Mouse (Mus musculus): ENCODE measurements at regions not wholly inside any gene's neighbourhood (a gene's known extent, or its start where the extent isn't known, plus 50 kb on each side); places are given as distances from the start of the nearest gene placed in this dataset.

DNA sequence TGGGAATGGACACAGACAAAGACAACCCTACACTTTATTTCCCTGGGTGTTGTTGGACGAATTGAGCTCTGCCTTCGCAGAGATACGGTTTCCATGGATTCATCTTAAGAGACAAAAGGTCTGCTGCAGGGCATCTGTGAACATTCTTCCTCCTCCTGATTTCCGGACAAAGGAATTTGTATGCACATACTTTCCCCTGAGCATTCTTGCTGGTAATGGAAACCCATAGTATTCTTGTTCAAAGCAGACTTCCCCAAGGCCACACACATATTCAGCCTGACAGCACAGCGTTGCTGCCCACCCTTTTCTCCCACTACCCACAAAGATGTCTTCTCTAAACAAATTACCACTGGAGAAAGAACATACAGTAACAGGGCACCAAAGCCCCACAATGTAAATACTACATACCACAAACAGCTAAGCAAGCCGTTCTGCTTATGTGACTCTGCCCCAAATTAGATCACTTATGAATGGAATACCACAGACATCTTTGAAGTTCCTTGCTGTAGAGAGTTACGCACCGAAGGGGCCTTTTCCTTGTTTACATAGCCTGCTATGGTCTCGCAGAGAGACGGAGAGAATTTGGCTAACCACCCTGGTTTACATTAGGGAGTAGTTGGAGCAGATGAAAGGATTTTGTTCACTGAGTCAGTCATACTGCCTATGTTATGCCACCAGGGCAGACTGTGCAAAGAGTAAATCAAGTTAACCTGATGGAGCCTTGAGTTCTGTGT lies 96.0 kb upstream of the Tas2r134 start:
- peak; percentile 56; the same call in 1 of the 2 replicates for ATAC-seq
- peak overlapping the region; percentile 47 for H3K27ac ChIP-seq (ENCODE audit: low read length)

DNA sequence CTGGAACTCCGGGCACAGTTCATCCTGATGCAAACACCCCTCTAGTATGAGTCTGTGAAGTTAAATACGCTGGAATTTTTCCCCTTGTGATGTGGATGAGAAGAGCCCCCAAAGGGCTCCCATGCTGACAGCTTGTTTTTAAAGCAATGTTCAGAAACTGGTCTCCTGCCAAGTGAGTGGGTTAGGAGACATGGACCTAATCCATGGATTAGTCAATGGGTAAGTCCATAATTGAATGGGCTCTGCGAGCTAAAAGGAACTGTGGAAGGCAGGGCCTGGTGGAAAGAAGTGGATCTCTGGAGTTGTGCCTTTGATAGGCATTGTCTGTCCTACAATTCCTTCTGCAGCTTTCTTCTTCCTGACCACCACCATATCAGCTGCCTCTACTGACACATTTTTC lies 104.5 kb upstream of the Tas2r134 start:
- Histone ChIP-seq H3K4me2 (ENCODE audit: low read depth, low read length) (no peak overlapping the region), H3K9me3 (ENCODE audit: control insufficient read depth, low read length) (no peaks in the 10 kb centered on the region), H3K9ac (ENCODE audit: low read depth, low read length) (no peak overlapping the region), H3K36me3 (ENCODE audit: control insufficient read depth, insufficient read depth, low read length) (no peaks in the 10 kb centered on the region), H3K4me1 (ENCODE audit: control insufficient read depth, insufficient read depth, low read length) (no peaks in the 10 kb centered on the region), H3K4me3 (ENCODE audit: low read length) (no peak overlapping the region), H3K27ac (ENCODE audit: low read length) (no peak overlapping the region), H3K27me3 (replicated peaks; ENCODE audit: control insufficient read depth, insufficient read depth, low read length) (no peaks in the 10 kb centered on the region)
- ATAC-seq, result no peak
- WGBS, result 84% methylated on average over 3 of the region's 3 CpGs

More for the DNA sequence above, 96.0 kb upstream of the Tas2r134 start:
- H3K27me3 ChIP-seq (replicated peaks; ENCODE audit: control insufficient read depth, insufficient read depth, low read length), result no peaks in the 10 kb centered on the region
- 22% methylated on average over 10 of the region's 10 CpGs for WGBS
- H3K9me3 ChIP-seq (ENCODE audit: control insufficient read depth, low read length), result no peaks in the 10 kb centered on the region
- H3K9ac ChIP-seq (ENCODE audit: low read depth, low read length), result no peak overlapping the region
- H3K4me1 ChIP-seq (ENCODE audit: control insufficient read depth, insufficient read depth, low read length), result peaks cover 14% of the 10 kb centered on the region
- H3K4me3 ChIP-seq (ENCODE audit: low read length), result no peak overlapping the region
- no peaks in the 10 kb centered on the region for H3K36me3 ChIP-seq (ENCODE audit: control insufficient read depth, insufficient read depth, low read length)
- no peak overlapping the region for H3K4me2 ChIP-seq (ENCODE audit: low read depth, low read length)

DNA sequence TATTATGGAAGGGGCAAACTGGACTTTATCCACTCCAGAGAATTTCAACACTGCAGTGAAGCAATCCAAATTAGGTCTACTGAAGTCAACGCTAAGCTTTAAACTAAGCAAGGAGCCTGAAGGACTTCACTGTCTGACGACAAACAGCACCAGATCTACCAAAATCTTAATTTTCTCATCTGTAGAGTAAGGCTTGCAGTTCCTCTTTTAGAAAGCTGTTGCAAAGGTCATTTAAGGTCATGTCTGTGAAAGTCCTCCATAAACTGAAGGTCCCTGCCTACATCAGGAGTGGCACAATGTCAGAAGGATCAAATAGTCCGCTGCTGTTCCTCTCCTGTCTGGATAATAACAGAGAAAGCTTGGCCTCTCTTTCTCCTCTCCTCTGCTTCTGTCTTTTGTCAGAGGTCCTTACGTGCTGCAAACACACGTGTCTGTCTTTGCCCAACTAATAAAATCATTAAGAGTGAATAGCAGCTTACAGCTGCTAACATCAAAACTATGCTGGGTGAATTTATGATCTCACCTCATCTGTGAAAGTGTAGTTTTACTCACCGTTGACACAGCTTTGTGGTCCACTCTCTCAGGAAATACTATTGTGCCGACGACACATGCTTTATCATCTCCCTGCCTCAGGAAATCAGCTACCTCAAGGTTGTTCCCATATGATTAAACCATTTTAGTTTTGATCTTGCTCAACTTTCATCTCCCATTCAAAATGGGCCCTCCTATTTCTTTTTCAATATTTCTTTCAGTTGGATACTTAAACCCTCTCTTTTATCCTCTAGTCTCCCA lies 117.9 kb upstream of the Tas2r134 start:
- Histone ChIP-seq H3K4me1 (ENCODE audit: control insufficient read depth, insufficient read depth, low read length) (no peaks in the 10 kb centered on the region), H3K36me3 (ENCODE audit: control insufficient read depth, insufficient read depth, low read length) (no peaks in the 10 kb centered on the region), H3K4me2 (ENCODE audit: low read depth, low read length) (no peak overlapping the region), H3K27ac (ENCODE audit: low read length) (no peak overlapping the region), H3K9me3 (ENCODE audit: control insufficient read depth, low read length) (no peaks in the 10 kb centered on the region), H3K4me3 (ENCODE audit: low read length) (no peak overlapping the region), H3K9ac (ENCODE audit: low read depth, low read length) (no peak overlapping the region), H3K27me3 (replicated peaks; ENCODE audit: control insufficient read depth, insufficient read depth, low read length) (no peaks in the 10 kb centered on the region)
- no peak for ATAC-seq
- 37% methylated on average over 8 of the region's 8 CpGs for WGBS

DNA sequence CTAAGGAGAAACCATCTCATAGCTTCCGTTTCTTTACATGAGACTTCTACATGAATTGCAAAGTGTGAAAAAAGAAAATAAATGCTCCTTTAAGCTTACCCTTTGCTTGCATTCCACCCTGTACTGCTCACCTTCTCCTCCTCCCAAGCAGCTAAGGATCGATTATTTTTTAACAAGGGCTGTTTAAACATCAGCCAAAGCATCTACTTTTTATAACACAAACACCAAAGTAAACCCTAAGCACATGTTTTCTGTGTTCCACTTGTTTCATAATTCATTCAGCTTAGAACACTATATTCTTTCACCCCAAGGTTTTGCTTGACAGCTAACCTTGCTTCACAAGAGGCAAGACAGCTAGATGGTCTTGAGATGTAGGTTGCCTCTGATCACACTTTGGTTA lies 129.4 kb upstream of the Tas2r134 start:
- Histone ChIP-seq H3K4me1 (ENCODE audit: control insufficient read depth, insufficient read depth, low read length) (no peaks in the 10 kb centered on the region), H3K9ac (ENCODE audit: low read depth, low read length) (no peak overlapping the region), H3K36me3 (ENCODE audit: control insufficient read depth, insufficient read depth, low read length) (no peaks in the 10 kb centered on the region), H3K4me3 (ENCODE audit: low read length) (no peak overlapping the region), H3K27me3 (replicated peaks; ENCODE audit: control insufficient read depth, insufficient read depth, low read length) (no peaks in the 10 kb centered on the region), H3K4me2 (ENCODE audit: low read depth, low read length) (no peak overlapping the region), H3K9me3 (ENCODE audit: control insufficient read depth, low read length) (no peaks in the 10 kb centered on the region), H3K27ac (ENCODE audit: low read length) (no peak overlapping the region)
- ATAC-seq, result no peak
- 89% methylated on average over 2 of the region's 2 CpGs for WGBS

DNA sequence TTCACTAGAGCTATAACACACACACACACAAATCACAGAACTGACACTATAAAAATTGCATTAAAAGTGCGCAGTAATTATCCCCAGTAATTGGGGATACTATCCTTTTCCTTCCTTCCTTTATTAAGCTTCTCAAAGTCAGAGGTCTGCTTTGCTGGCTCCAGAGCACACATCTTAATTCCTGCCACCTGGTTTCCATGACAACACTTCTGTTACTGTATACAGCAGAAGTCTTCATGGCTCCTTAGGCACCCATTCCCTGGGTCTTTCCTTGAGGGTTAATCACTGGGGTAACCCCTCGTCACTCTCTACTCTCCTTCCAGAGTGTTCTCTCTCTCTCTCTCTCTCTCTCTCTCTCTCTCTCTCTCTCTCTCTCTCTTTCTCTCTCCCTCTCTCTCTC lies 153.6 kb upstream of the Tas2r134 start:
- H3K27ac ChIP-seq (ENCODE audit: low read length), result no peak overlapping the region
- H3K9ac ChIP-seq (ENCODE audit: low read depth, low read length), result no peak overlapping the region
- H3K4me3 ChIP-seq (ENCODE audit: low read length), result no peak overlapping the region
- WGBS, result 80% methylated on average over 2 of the region's 2 CpGs
- H3K36me3 ChIP-seq (ENCODE audit: control insufficient read depth, insufficient read depth, low read length), result no peaks in the 10 kb centered on the region
- H3K4me2 ChIP-seq (ENCODE audit: low read depth, low read length), result no peak overlapping the region
- no peaks in the 10 kb centered on the region for H3K4me1 ChIP-seq (ENCODE audit: control insufficient read depth, insufficient read depth, low read length)
- no peaks in the 10 kb centered on the region for H3K9me3 ChIP-seq (ENCODE audit: control insufficient read depth, low read length)
- ATAC-seq, result no peak
- no peaks in the 10 kb centered on the region for H3K27me3 ChIP-seq (replicated peaks; ENCODE audit: control insufficient read depth, insufficient read depth, low read length)

DNA sequence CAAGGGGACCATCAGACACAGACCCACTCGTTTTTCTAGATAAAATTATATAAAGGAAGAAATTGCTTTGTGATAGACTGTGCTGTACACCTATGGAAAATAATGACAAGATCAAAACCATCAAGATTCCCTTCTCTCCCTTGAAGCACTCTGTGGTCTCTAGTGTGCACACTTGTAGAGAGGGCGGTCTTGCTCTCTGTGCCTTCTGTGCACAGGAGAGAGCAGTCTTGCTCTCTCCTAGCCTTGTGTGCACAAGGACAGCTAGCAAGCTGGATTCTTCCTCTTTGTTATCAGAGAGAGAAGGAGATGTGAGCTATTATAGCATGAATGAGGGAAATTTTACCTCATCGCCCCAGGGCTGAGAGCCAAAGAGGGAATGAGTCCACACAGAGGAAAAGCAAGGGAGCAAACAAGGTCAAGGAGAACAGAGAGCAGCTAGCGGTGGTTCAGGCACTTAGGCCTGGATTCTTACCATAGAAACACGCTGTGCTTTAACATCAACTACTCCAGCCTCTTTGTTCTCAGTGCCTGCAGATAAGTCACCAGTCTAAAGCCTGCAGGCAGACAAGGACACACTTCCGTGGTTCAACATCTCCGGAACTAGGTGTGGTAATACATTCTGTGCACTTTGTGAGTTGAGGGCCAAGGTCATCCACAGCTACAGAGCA lies 160.2 kb upstream of the Tas2r134 start:
- H3K4me2 ChIP-seq (ENCODE audit: low read depth, low read length), result no peak overlapping the region
- WGBS, result 72% methylated on average over 7 of the region's 7 CpGs
- H3K4me1 ChIP-seq (ENCODE audit: control insufficient read depth, insufficient read depth, low read length), result no peaks in the 10 kb centered on the region; the same call in none of the 2 replicates
- no peaks in the 10 kb centered on the region for H3K9me3 ChIP-seq (ENCODE audit: control insufficient read depth, low read length)
- peak; percentile 44; the same call in 1 of the 2 replicates for ATAC-seq
- no peaks in the 10 kb centered on the region for H3K27me3 ChIP-seq (replicated peaks; ENCODE audit: control insufficient read depth, insufficient read depth, low read length)
- H3K27ac ChIP-seq (ENCODE audit: low read length), result no peak overlapping the region
- no peaks in the 10 kb centered on the region for H3K36me3 ChIP-seq (ENCODE audit: control insufficient read depth, insufficient read depth, low read length)
- H3K4me3 ChIP-seq (ENCODE audit: low read length), result no peak overlapping the region
- H3K9ac ChIP-seq (ENCODE audit: low read depth, low read length), result no peak overlapping the region

DNA sequence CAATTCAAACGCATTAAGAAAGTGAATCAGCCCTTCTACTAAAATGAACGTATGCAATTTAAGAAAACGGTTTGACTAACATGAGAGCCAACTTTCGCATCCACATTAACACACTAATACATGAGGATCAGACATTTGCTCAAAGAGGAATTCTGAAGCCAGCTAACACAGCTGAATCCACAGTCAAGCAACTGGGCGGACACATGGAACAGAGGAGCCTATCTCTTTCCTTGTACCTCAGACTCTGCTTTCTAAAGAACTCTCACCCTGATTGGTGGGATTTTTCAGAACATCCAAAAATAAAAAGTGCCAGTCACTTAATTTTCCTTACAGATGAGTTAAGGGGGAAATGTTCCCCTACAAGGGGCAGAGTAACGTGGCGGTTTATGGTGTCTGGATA lies 161.3 kb upstream of the Tas2r134 start:
- no peak overlapping the region for H3K4me3 ChIP-seq (ENCODE audit: low read length)
- H3K27ac ChIP-seq (ENCODE audit: low read length), result no peak overlapping the region
- ATAC-seq, result no peak
- H3K27me3 ChIP-seq (replicated peaks; ENCODE audit: control insufficient read depth, insufficient read depth, low read length), result no peaks in the 10 kb centered on the region
- no peaks in the 10 kb centered on the region for H3K9me3 ChIP-seq (ENCODE audit: control insufficient read depth, low read length)
- WGBS, result 91% methylated on average over 7 of the region's 7 CpGs
- H3K36me3 ChIP-seq (ENCODE audit: control insufficient read depth, insufficient read depth, low read length), result no peaks in the 10 kb centered on the region
- H3K4me1 ChIP-seq (ENCODE audit: control insufficient read depth, insufficient read depth, low read length), result no peaks in the 10 kb centered on the region; the same call in none of the 2 replicates
- H3K4me2 ChIP-seq (ENCODE audit: low read depth, low read length), result no peak overlapping the region
- H3K9ac ChIP-seq (ENCODE audit: low read depth, low read length), result no peak overlapping the region

DNA sequence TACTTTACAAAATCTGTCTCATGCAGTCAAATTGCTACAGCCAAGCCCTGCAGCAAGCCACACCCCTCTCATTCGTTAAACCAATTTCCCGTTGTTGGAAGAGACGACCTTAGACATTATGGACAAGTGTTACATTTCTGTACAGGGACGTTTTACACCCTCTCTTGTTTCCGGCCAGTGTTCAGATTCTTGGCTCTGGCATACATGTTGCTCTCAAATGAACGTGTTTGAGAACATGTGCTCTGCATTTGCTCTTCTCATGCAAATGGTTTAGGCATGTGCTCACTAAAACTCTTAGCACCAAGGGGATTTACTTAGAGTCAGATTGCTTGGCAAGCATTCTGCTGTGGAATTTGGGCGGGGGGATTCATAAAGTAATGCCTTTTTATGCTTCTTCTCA lies 161.7 kb upstream of the Tas2r134 start:
- ATAC-seq, result no peak
- no peaks in the 10 kb centered on the region; the same call in none of the 2 replicates for H3K4me1 ChIP-seq (ENCODE audit: control insufficient read depth, insufficient read depth, low read length)
- H3K27ac ChIP-seq (ENCODE audit: low read length), result no peak overlapping the region
- H3K36me3 ChIP-seq (ENCODE audit: control insufficient read depth, insufficient read depth, low read length), result no peaks in the 10 kb centered on the region
- H3K9me3 ChIP-seq (ENCODE audit: control insufficient read depth, low read length), result no peaks in the 10 kb centered on the region
- 73% methylated on average over 7 of the region's 7 CpGs for WGBS
- H3K4me2 ChIP-seq (ENCODE audit: low read depth, low read length), result no peak overlapping the region
- no peak overlapping the region for H3K9ac ChIP-seq (ENCODE audit: low read depth, low read length)
- H3K27me3 ChIP-seq (replicated peaks; ENCODE audit: control insufficient read depth, insufficient read depth, low read length), result no peaks in the 10 kb centered on the region
- H3K4me3 ChIP-seq (ENCODE audit: low read length), result no peak overlapping the region

DNA sequence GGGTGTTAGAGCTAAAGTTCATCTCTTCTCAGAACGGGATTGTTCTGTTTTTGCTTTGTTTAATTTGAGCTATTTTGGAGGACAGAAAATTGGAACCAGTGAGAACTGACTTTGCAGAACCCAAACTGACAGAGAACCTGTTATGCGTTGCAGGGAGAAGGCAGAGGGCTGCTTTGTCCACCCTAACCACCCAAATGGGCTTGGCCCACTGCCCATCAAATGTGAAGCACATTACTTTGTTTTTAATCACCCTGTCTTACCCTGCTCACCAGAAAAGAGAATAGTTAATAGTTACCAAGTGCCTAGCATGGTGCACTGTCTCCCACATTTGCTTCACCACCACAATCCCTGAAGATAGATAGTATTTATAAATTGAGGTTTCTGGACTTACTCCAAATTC lies 163.0 kb upstream of the Tas2r134 start:
- Histone ChIP-seq H3K4me2 (ENCODE audit: low read depth, low read length) (no peak overlapping the region), H3K9me3 (ENCODE audit: control insufficient read depth, low read length) (no peaks in the 10 kb centered on the region), H3K9ac (ENCODE audit: low read depth, low read length) (no peak overlapping the region), H3K36me3 (ENCODE audit: control insufficient read depth, insufficient read depth, low read length) (no peaks in the 10 kb centered on the region), H3K27me3 (replicated peaks; ENCODE audit: control insufficient read depth, insufficient read depth, low read length) (no peaks in the 10 kb centered on the region), H3K27ac (ENCODE audit: low read length) (no peak overlapping the region), H3K4me1 (ENCODE audit: control insufficient read depth, insufficient read depth, low read length) (no peaks in the 10 kb centered on the region; the same call in none of the 2 replicates), H3K4me3 (ENCODE audit: low read length) (no peak overlapping the region)
- WGBS, result 70% methylated on average over 2 of the region's 2 CpGs
- no peak for ATAC-seq

Data from intestine, embryonic 16.5 days (tissue).